Mouse (Mus musculus): Measurements from ENCODE around the gene Chst8. TPM values are rescaled to one million over a fixed set of nuclear protein-coding genes. Genes with fewer than 3 reads are reported as not detected.

The Chst8 gene
- total RNA-seq, 2 experiments from 2014 or later = 31.6 to 34.7 TPM

GRCm38 (mm10) chr7:34719599-34719998 lies 92.9 kb downstream of the Chst8 start:
- DNase-seq (ENCODE audit: extremely low spot score in 1 of 2, low spot score in 1 of 2) = peak in 1 of 2 experiments; percentile 65

- DNase-seq (ENCODE audit: extremely low spot score in 1 of 2, low spot score in 1 of 2) = no peak
Measured at GRCm38 (mm10) chr7:34718651-34719050, 93.9 kb downstream of the Chst8 start.

GRCm38 (mm10) chr7:34717161-34717810 lies 95.2 kb downstream of the Chst8 start:
- no peak for DNase-seq (ENCODE audit: extremely low spot score in 1 of 2, low spot score in 1 of 2)

- DNase-seq (ENCODE audit: extremely low spot score in 1 of 2, low spot score in 1 of 2) = no peak
Measured at GRCm38 (mm10) chr7:34714848-34715460, 97.6 kb downstream of the Chst8 start.

GRCm38 (mm10) chr7:34709111-34709510 lies 103.4 kb downstream of the Chst8 start:
- DNase-seq (ENCODE audit: extremely low spot score in 1 of 2, low spot score in 1 of 2) = peak; percentile 27 to 32

GRCm38 (mm10) chr7:34704401-34704800 lies 108.1 kb downstream of the Chst8 start:
- no peak for DNase-seq (ENCODE audit: extremely low spot score in 1 of 2, low spot score in 1 of 2)

- no peak for DNase-seq (ENCODE audit: extremely low spot score in 1 of 2, low spot score in 1 of 2)
Measured at GRCm38 (mm10) chr7:34703437-34703836, 109.1 kb downstream of the Chst8 start.

- peak in 1 of 2 experiments; percentile 26 for DNase-seq (ENCODE audit: extremely low spot score in 1 of 2, low spot score in 1 of 2)
Measured at GRCm38 (mm10) chr7:34702718-34703351, 109.7 kb downstream of the Chst8 start.

GRCm38 (mm10) chr7:34699888-34700287 lies 112.6 kb downstream of the Chst8 start:
- DNase-seq (ENCODE audit: extremely low spot score in 1 of 2, low spot score in 1 of 2) = no peak

GRCm38 (mm10) chr7:34698221-34698620 lies 114.3 kb downstream of the Chst8 start:
- DNase-seq (ENCODE audit: extremely low spot score in 1 of 2, low spot score in 1 of 2) = no peak

- no peak for DNase-seq (ENCODE audit: extremely low spot score in 1 of 2, low spot score in 1 of 2)
Measured at GRCm38 (mm10) chr7:34696086-34696485, 116.4 kb downstream of the Chst8 start.

- no peak for DNase-seq (ENCODE audit: extremely low spot score in 1 of 2, low spot score in 1 of 2)
Measured at GRCm38 (mm10) chr7:34694898-34695297, 117.6 kb downstream of the Chst8 start.

GRCm38 (mm10) chr7:34693916-34694315 lies 118.6 kb downstream of the Chst8 start:
- DNase-seq (ENCODE audit: extremely low spot score in 1 of 2, low spot score in 1 of 2) = no peak

GRCm38 (mm10) chr7:34693072-34693471 lies 119.4 kb downstream of the Chst8 start:
- DNase-seq (ENCODE audit: extremely low spot score in 1 of 2, low spot score in 1 of 2) = no peak

- no peak for DNase-seq (ENCODE audit: extremely low spot score in 1 of 2, low spot score in 1 of 2)
Measured at GRCm38 (mm10) chr7:34690111-34690510, 122.4 kb downstream of the Chst8 start.

GRCm38 (mm10) chr7:34689028-34689427 lies 123.5 kb downstream of the Chst8 start:
- no peak for DNase-seq (ENCODE audit: extremely low spot score in 1 of 2, low spot score in 1 of 2)

GRCm38 (mm10) chr7:34685801-34686200 lies 126.7 kb downstream of the Chst8 start:
- no peak for DNase-seq (ENCODE audit: extremely low spot score in 1 of 2, low spot score in 1 of 2)

GRCm38 (mm10) chr7:34685176-34685575 lies 127.3 kb downstream of the Chst8 start:
- no peak for DNase-seq (ENCODE audit: extremely low spot score in 1 of 2, low spot score in 1 of 2)

GRCm38 (mm10) chr7:34680771-34681421 lies 131.6 kb downstream of the Chst8 start:
- no peak for DNase-seq (ENCODE audit: extremely low spot score in 1 of 2, low spot score in 1 of 2)

- no peak for DNase-seq (ENCODE audit: extremely low spot score in 1 of 2, low spot score in 1 of 2)
Measured at GRCm38 (mm10) chr7:34679886-34680285, 132.6 kb downstream of the Chst8 start.

- DNase-seq (ENCODE audit: extremely low spot score in 1 of 2, low spot score in 1 of 2) = peak; percentile 75 to 81
Measured at GRCm38 (mm10) chr7:34675831-34676514, 136.5 kb downstream of the Chst8 start.

All from layer of hippocampus, postnatal 25 days (tissue).